Comparison of ENCODE assay signal across 30 mouse cellular contexts in the genomic region with DNA sequence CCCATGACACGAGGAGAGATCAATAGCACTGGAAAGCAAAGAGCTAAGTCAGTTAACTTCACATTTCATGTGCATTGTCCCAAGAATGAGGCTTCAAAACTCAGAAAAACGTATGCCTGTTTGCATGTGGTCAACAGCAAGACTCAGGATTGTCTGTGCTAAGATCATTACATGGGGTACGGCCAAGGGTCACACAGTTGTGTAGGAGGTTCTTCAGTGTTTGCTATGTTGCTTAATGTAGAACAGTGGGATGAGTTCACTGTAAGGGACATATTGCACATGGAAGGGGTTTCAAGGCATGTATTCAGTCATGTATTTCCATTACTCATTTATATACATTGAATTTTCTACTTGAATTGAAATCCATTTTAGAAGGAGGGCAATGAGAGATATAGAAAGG.
"Had no signal": no experiment of that assay in that cellular context is flagged by ENCODE, and none has a peak within 500 bp of the region (broad histone marks: within the 10 kb centered on the region; RNA-seq: fewer than 3 reads in every experiment).

No protein-coding gene starts in this region.

- ATAC-seq: lung, postnatal 0 days; midbrain, embryonic 13.5 days; midbrain, embryonic 16.5 days had no signal

- H3K36me3 ChIP-seq: limb, embryonic 10.5 days; limb, embryonic 12.5 days; limb, embryonic 13.5 days; limb, embryonic 15.5 days; liver, embryonic 13.5 days; liver, embryonic 15.5 days; lung, embryonic 15.5 days; midbrain, embryonic 10.5 days; midbrain, embryonic 12.5 days; midbrain, embryonic 13.5 days; midbrain, embryonic 15.5 days; neural tube, embryonic 12.5 days; neural tube, embryonic 13.5 days had no signal

- H3K4me1 ChIP-seq: limb, embryonic 12.5 days; limb, embryonic 13.5 days; limb, embryonic 15.5 days; liver, embryonic 13.5 days; liver, embryonic 15.5 days; megakaryocyte, embryonic 14.5 days had no signal

- H3K27ac ChIP-seq: left cerebral cortex, adult 2 months; limb, embryonic 10.5 days; limb, embryonic 12.5 days; limb, embryonic 13.5 days; limb, embryonic 15.5 days; liver, embryonic 13.5 days; liver, embryonic 14.5 days; liver, embryonic 15.5 days; lung, embryonic 15.5 days; macrophage; midbrain, embryonic 10.5 days; midbrain, embryonic 12.5 days; neural tube, embryonic 12.5 days; neural tube, embryonic 13.5 days had no signal

- H3K4me2 ChIP-seq: limb, embryonic 12.5 days; limb, embryonic 13.5 days; limb, embryonic 15.5 days; liver, embryonic 13.5 days; liver, embryonic 15.5 days; lung, embryonic 14.5 days; lung, embryonic 15.5 days; midbrain, embryonic 11.5 days; midbrain, embryonic 12.5 days; midbrain, embryonic 13.5 days; midbrain, embryonic 15.5 days; neural tube, embryonic 12.5 days; neural tube, embryonic 13.5 days had no signal

- H3K4me3 ChIP-seq: left cerebral cortex, adult 2 months; limb, embryonic 10.5 days; limb, embryonic 12.5 days; limb, embryonic 13.5 days; limb, embryonic 15.5 days; liver, embryonic 13.5 days; liver, embryonic 15.5 days; lung, embryonic 15.5 days; megakaryocyte, embryonic 14.5 days; midbrain, embryonic 10.5 days; midbrain, embryonic 12.5 days; midbrain, embryonic 13.5 days; midbrain, embryonic 15.5 days; myocyte; neural tube, embryonic 12.5 days; neural tube, embryonic 13.5 days had no signal

- H3K27me3 ChIP-seq: liver, embryonic 13.5 days; liver, embryonic 15.5 days; lung, embryonic 15.5 days; megakaryocyte, embryonic 14.5 days; midbrain, embryonic 12.5 days; midbrain, embryonic 13.5 days; midbrain, embryonic 15.5 days; neural tube, embryonic 12.5 days; neural tube, embryonic 13.5 days had no signal

- H3K9ac ChIP-seq: limb, embryonic 12.5 days; limb, embryonic 13.5 days; limb, embryonic 15.5 days; liver, embryonic 13.5 days; liver, embryonic 14.5 days; liver, embryonic 15.5 days; lung, embryonic 14.5 days; lung, embryonic 15.5 days; midbrain, embryonic 12.5 days; midbrain, embryonic 13.5 days; midbrain, embryonic 15.5 days; neural tube, embryonic 12.5 days; neural tube, embryonic 13.5 days had no signal

- H3K9me3 ChIP-seq: limb, embryonic 10.5 days; limb, embryonic 12.5 days; limb, embryonic 13.5 days; limb, embryonic 15.5 days; liver, embryonic 13.5 days; liver, embryonic 15.5 days; lung, embryonic 15.5 days; midbrain, embryonic 10.5 days; midbrain, embryonic 12.5 days; midbrain, embryonic 13.5 days; midbrain, embryonic 15.5 days; neural tube, embryonic 12.5 days; neural tube, embryonic 13.5 days had no signal

- DNase-seq: left cerebral cortex, postnatal 4 days; liver, embryonic 13.5 days; lung, adult 18-20 months; lung, adult 2 months; lung, embryonic 14.5 days; lung, postnatal 10 days; lung, postnatal 14 days; lung, postnatal 36 days; lung, postnatal 4 days; midbrain, embryonic 14.5 days had no signal
